Mouse (Mus musculus): ENCODE measurements around the gene Foxp1.

Foxp1 gene

GRCm38 (mm10) chr6:99207226-99207885, 315.2 kb downstream of the Foxp1 start:
- in situ Hi-C loops (cut with MboI): no loop called here

DNA sequence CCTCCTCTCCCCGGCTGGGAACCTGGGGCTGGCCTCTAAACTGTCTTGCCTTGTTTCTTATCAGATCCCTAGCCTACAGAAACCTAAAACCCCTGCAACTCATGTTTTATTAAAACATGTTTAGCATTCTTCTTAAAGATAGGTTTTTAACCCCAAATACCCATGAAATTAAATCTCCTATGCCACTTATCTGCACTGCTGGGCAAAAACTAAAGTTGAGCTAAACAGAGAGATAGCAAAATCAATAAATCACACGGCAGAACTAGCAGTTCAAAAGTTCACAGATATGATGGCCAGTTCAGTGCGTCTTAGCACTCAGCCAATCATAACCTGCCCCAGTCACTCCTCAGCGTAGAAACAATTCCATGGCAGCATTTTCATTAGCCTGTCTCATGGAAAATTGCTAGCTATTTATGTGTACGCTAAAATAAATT, 316.1 kb downstream of the Foxp1 start:
- in situ Hi-C loops (cut with MboI): no loop called here

DNA sequence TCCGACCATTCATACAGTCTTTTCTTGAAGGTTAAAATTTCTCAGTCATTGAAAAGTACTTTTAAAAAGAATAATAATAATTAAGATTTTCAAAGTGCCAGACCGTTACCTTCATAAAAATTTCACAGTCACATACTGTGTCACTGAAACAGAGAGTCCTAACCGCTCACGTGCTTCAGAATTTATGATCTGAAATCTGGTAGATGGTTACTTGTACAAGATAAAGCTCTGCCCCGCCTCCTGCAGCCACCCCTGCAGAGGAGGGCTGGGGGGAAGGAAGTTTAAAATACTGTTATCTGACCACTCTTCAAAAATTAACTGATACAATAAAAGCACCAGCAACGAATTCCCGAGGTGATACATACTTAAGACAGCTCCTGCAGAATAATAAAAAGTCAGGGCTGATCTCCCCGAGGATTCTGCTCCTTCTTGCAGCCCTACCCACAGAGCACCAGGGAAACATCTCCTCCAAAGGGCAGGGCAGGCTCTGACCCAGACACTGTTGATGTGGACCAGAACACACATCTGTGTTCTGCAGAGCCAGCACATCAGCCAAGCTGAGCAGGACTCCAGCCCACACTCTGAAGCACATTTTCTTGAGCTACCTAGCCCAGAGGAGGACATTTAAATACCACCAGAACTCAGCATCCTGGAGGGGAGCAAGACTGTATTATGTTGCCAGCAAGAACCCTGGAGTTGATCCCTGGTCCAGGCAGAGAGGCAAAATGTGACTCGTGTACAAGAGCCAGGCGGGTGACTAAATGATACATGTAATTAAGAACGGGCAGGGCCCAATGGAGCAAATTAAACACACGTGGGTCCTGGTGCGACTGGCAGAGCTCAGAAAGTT, 316.7 kb downstream of the Foxp1 start:
- in situ Hi-C loops (cut with MboI): no loop called here

DNA sequence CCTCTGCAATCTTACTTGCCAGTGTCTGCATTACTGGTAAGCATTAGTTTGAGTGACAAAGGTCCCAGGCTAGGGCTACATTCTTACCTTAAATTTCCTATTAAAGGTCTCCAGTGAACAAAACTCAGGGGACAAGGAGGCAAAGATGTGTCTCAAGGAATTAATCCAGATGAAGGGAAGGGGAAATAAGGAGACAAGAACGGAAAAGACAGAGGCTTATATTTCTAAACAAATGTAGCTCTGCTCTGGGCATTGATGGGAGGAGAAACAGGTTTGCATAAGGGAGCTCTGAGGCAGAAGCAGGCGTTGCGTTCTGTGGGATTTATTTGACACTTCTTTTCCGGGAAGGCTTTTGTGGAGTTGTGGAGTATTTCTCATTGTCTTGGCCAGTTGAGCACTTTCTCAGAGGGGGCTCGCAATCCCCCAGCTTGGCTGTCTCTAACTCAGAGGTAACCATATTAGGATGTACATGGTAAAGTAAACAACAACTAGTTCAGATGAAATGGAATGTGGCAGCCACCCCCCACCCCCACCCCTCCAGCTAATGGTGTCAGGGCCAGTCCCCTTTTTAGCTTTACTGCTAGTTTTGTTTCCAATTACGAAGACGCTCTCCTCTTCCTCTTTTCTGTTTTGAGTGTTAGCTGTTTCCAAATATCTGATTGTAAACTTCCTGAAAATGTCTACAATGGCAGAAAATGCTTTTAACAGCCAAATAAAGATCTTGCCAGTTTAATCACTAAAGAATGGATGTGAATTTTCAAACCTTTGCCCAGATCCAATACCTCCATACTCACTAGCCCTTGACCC, 317.5 kb downstream of the Foxp1 start:
- in situ Hi-C loops (cut with MboI): no loop called here

DNA sequence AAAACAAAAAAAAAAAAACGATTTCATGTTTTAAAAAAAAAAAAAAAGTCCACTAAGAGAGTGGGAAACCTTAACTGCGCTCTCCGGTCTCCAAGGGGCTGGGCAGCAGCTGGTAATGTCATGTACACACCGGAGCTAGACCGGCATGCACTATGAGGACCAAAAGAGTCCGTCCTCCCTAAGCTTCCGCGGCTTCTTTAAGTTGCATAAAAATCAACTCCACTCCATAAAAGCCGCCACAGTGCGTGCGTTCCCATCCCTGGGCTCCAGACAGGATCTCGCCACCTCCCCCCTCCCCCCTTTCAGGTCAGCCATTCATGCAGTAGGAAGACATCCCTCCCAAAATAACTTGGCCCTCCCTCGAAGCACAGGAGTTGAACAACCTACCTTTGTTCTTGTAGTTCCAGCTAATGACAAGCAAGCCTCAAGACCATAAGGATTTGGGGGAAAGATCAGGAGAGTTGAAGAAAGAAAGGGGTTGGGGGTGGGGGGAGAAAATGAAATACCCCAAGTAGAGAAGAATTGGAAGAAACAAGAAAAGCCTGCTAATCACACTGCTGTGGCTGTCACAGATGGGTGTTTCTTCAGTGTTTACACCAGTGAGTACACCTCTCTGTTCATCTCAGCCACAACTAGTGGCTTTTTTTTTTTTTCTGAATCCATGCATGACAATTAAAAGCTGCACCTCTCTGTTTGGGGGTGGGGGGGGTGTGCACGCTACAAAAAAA, 318.3 kb downstream of the Foxp1 start:
- in situ Hi-C loops (cut with MboI): no loop called here

DNA sequence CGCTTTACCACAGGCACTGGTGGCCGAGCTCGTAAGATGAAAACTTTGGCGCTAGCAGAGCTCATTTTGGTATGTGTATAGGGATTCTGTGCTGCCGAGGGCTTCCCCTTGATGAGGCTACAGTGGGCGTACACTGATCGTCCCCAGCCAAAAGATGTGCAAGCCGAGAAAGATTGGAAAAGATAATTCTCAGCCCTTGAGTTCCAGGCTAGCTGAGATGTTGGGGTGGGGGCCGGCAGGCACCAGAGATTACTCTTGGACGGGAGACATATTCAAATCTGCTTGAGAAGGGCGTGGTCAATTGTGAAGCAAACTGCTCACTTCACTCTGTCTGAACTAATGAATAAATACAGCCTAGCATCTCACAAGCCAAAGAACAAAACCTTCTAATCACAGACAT, 319.3 kb downstream of the Foxp1 start:
- in situ Hi-C loops (cut with MboI): no loop called here

GRCm38 (mm10) chr6:99202781-99203180, 319.7 kb downstream of the Foxp1 start:
- in situ Hi-C loops (cut with MboI): no loop called here

GRCm38 (mm10) chr6:99201271-99201705, 321.2 kb downstream of the Foxp1 start:
- in situ Hi-C loops (cut with MboI): no loop called here

DNA sequence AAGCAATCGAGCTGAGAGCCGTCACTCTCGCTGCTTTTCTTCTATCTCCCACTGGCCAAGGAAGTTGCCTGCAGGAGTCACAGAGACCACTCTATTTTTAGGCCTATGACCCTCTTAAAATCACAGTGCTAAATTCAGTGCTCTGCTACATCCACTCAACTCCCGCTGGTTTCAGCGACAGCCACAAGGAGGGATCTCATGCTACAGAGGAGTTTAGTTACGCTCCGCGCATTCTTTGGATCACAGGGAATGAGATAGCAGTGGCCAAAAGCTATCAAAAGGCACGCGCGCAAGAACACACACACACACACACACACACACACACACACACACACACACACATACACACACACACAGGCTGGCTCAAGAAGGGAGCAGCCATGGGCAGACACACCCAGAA, 321.9 kb downstream of the Foxp1 start:
- in situ Hi-C loops (cut with MboI): no loop called here

- in situ Hi-C loops (cut with MboI): no loop called here
These were observed 323.2 kb downstream of the Foxp1 start for GRCm38 (mm10) chr6:99199277-99199676.

DNA sequence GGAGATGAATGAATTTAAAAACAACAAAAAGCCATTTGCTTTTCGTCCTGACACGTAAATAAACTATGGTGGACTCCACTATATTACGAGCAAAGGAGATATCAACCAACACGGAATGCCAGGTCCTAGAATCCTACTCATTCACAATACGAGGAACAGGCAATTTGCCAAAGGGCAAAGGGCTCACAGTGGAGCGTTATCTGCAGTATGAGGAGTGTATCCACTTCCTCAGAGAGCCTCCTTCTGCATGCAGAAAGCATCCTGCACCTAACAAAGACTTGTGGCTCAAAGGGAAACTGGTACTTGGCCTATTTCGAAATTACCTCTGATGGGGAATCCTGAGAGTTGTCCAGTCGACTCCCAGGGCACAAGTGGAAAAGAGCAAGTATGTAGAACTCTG, 328.8 kb downstream of the Foxp1 start:
- in situ Hi-C loops (cut with MboI): no loop called here

- in situ Hi-C loops (cut with MboI): no loop called here
These were observed 330.8 kb downstream of the Foxp1 start for GRCm38 (mm10) chr6:99191636-99192137.

- in situ Hi-C loops (cut with MboI): no loop called here
These were observed 331.4 kb downstream of the Foxp1 start for GRCm38 (mm10) chr6:99191041-99191635.

- in situ Hi-C loops (cut with MboI): no loop called here
These were observed 332.6 kb downstream of the Foxp1 start for GRCm38 (mm10) chr6:99189967-99190366.

DNA sequence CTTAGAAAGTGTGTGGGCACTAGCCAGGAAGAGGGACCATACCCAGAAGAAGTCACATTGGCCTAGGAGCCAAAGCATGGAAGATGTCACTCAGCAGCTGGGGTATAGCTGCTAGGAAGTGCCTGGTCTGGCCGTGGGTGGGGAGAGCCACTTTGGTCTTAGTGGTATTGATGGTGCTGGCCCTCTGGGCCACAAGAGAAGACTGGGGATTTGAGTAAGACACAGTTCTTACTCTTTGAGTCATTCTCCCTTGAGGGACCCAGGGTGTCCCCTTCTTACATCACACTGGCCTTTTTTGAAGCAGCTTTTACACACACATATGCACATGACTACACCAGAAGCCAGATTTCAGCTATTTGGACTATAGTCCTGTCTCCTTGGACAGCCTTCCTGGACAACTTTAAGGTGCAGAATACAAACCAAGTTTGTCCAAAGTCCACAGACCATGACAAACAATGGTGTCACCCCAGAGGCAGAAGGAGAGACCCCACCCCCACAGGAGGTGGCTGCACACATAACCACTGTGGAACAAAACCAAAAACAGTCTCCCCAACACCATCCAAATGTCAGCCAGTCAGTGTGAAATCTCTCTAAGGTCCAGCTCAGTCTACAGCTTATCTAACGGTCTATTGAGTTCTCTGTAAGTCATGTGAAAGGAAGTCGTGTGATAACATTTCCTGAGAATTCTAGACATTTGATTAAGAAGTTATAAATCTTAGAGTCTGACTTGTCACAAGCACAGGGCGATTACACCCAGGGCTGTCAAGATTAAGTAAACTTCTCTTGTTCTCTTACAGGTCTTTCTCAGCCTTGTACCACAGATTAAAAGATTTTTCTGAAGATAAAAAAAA, 333.9 kb downstream of the Foxp1 start:
- in situ Hi-C loops (cut with MboI): no loop called here

DNA sequence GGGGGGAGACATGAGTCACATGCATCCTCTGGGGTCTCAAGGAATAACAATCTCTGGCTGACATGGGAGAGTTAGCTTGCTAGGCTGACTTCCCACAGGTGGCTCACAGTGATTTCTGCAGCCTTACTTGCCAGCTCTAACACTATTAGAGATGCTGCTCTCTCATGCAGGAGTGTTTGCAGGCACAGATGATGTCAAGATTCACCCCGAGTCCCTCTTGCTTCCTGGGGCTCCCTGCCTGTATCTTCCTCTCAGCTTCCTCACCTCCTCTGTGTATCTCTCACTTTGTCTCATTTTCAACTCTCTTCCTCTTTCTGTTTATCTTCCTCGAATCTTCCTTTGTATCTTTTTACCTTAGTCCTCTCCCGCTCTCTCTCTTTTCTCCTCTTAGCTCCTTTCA, 334.6 kb downstream of the Foxp1 start:
- in situ Hi-C loops (cut with MboI): no loop called here

DNA sequence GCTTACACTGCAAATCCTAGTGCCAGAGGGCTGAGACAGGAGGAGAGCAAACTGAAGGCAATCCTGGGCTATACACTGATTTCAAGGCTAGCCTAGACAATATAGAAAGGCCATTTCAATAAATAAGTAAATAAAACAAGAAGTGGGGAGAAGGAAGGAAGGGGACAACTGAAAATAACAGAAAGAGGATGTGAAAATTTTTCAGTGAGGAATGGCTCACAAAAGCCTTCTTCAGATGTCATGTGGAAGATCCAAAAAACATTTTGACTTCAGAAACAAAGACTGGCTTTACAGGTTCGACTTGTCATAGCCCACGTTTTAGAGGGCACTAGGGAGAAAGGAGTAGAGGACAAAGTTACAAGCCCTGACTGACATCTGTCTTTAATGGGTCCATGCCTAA, 335.1 kb downstream of the Foxp1 start:
- in situ Hi-C loops (cut with MboI): no loop called here

DNA sequence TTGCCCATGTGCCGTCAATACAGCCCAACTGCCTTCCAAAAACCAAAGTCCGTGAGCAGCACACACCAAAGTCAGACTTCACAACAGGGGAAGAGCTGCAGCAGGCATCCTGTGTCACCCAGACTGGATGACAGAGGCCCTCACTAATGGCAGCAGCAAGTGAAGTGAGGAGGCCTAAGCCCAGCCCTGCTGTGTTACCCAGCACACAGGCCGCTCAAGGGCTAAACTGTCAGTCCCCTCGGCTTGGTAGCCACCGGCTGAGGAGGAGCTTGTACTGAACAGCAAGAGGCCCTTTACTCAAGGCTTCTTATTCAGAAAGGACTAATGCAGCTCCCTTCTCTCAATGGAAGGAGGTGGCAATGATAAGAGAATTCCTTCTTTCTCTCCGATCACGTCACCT, 336.0 kb downstream of the Foxp1 start:
- in situ Hi-C loops (cut with MboI): no loop called here

GRCm38 (mm10) chr6:99185797-99186196, 336.7 kb downstream of the Foxp1 start:
- in situ Hi-C loops (cut with MboI): no loop called here

GRCm38 (mm10) chr6:99184051-99184450, 338.5 kb downstream of the Foxp1 start:
- in situ Hi-C loops (cut with MboI): no loop called here

All from mature B cell (primary cell).